Comparison of ENCODE assay signal across 20 mouse cellular contexts in genomic region chr13:98803699-98804098, GRCm38 (mm10). TPM values are rescaled to one million over a fixed set of nuclear protein-coding genes. Genes with fewer than 3 reads are reported as not detected.
DNase-seq lines count a peak whose midpoint lies in the region; ATAC-seq and TF ChIP-seq lines count a peak whose summit lies in the region.
"Had no signal": no experiment of that assay in that cellular context is flagged by ENCODE, and none has a peak within 500 bp of the region (broad histone marks: within the 10 kb centered on the region; RNA-seq: fewer than 3 reads in every experiment).

No protein-coding gene starts in this region.

- peak; percentile 53 for DNase-seq in lung, postnatal 0 days (ENCODE audit: low spot score)
- no peak for DNase-seq in lung, adult 2 months
- no peak for DNase-seq in gastrocnemius, postnatal 14 days
- no peak for DNase-seq in ovary, postnatal 36 days (ENCODE audit: low spot score)
- DNase-seq in adrenal gland, postnatal 14 days = no peak
- DNase-seq: adrenal gland, postnatal 25 days; cerebellum, adult 2 months; gastrocnemius, postnatal 25 days; heart, postnatal 10 days; liver, embryonic 13.5 days; lung, postnatal 14 days; retina, postnatal 1 day had no signal

- H3K36me3 ChIP-seq in lung, postnatal 0 days (ENCODE audit: insufficient read depth, low read length) = peaks cover 12% of the 10 kb centered on the region; the same call in 1 of the 2 replicates

- ATAC-seq in lung, postnatal 0 days = no peak
- peak; percentile 43 for ATAC-seq in activated CD4-positive, CD25-positive, alpha-beta regulatory T cell, adult 4 months
- peak; percentile 98 for ATAC-seq in megakaryocyte, adult 5-6 weeks (ENCODE audit: poor library complexity, severe bottlenecking)
- ATAC-seq: intestine, embryonic 15.5 days; midbrain, embryonic 15.5 days had no signal

- no peaks in the 10 kb centered on the region for H3K4me1 ChIP-seq in lung, postnatal 0 days (ENCODE audit: insufficient read depth, low read depth, low read length)
- peaks cover 6% of the 10 kb centered on the region for H3K4me1 ChIP-seq in lung, adult 2 months (ENCODE audit: control insufficient read depth, insufficient read depth, low read length)
- H3K4me1 ChIP-seq: forebrain, embryonic 12.5 days; hindbrain, embryonic 13.5 days; intestine, embryonic 15.5 days; limb, embryonic 10.5 days; midbrain, embryonic 15.5 days had no signal

- no peak overlapping the region for H3K4me2 ChIP-seq in lung, postnatal 0 days (replicated peaks; ENCODE audit: low read depth, low read length)
- H3K4me2 ChIP-seq: forebrain, embryonic 12.5 days; heart, embryonic 11.5 days; hindbrain, embryonic 13.5 days; intestine, embryonic 15.5 days; liver, embryonic 13.5 days; midbrain, embryonic 15.5 days had no signal

- WGBS in lung, postnatal 0 days = 54% methylated on average over 4 of the region's 4 CpGs
- WGBS in lung, adult 2 months = 45% methylated on average over 4 of the region's 4 CpGs

- H3K9ac ChIP-seq in lung, postnatal 0 days (replicated peaks; ENCODE audit: low read depth) = no peak overlapping the region
- H3K9ac ChIP-seq: forebrain, embryonic 12.5 days; hindbrain, embryonic 13.5 days; intestine, embryonic 15.5 days; liver, embryonic 13.5 days; midbrain, embryonic 15.5 days had no signal

- H3K9me3 ChIP-seq in lung, postnatal 0 days (ENCODE audit: low read length) = peaks cover 7% of the 10 kb centered on the region; the same call in 1 of the 2 replicates
- H3K9me3 ChIP-seq: forebrain, embryonic 12.5 days; intestine, embryonic 15.5 days; limb, embryonic 10.5 days; liver, embryonic 13.5 days had no signal

- TF ChIP-seq CTCF in lung, postnatal 0 days (IDR thresholded peaks at IDR 0.05) = no peak
- TF ChIP-seq CTCF in lung, adult 2 months (IDR thresholded peaks at IDR 0.05; ENCODE audit: insufficient read depth, low read length) = no peak

- H3K27ac ChIP-seq in lung, postnatal 0 days (ENCODE audit: low read length) = no peak overlapping the region
- H3K27ac ChIP-seq: forebrain, embryonic 12.5 days; hindbrain, embryonic 13.5 days; intestine, embryonic 15.5 days; limb, embryonic 10.5 days; midbrain, embryonic 15.5 days had no signal

- no peak overlapping the region for H3K4me3 ChIP-seq in lung, postnatal 0 days (ENCODE audit: low read depth, low read length)
- no peak overlapping the region for H3K4me3 ChIP-seq in lung, adult 2 months (replicated peaks; ENCODE audit: extremely low read depth, low read depth, low read length)
- H3K4me3 ChIP-seq: forebrain, embryonic 12.5 days; hindbrain, embryonic 13.5 days; intestine, embryonic 15.5 days; limb, embryonic 10.5 days; liver, embryonic 13.5 days; midbrain, embryonic 15.5 days had no signal

- intact Hi-C loops in gastrocnemius, postnatal 14 days (cut with DNase I; ENCODE audit: low total_unique reads) = no loop called here

- no peak for TF ChIP-seq POLR2A in lung, adult 2 months (IDR thresholded peaks at IDR 0.05; ENCODE audit: borderline replicate concordance, extremely low read depth, low read depth, low read length)

- H3K27me3 ChIP-seq in lung, postnatal 0 days (replicated peaks; ENCODE audit: insufficient read depth, low read length) = no peaks in the 10 kb centered on the region
- H3K27me3 ChIP-seq: forebrain, embryonic 12.5 days; hindbrain, embryonic 13.5 days; intestine, embryonic 15.5 days; liver, embryonic 13.5 days; midbrain, embryonic 15.5 days had no signal

- TF ChIP-seq EP300 in lung, postnatal 0 days (IDR thresholded peaks at IDR 0.05) = no peak

RNA-seq across cellular contexts. Expression of gene Fcho2, which starts 11.6 kb away (rescaled TPM):
- polyA plus RNA-seq in lung, postnatal 0 days (2015; fragmentation: Nextera tagmentation; extraction: Ambion mirVana) = 45.9 and 54.8 TPM in 2 replicates
- polyA plus RNA-seq in lung, adult 2 months (2012; rRNA removed) = 16.0 and 21.1 TPM in 2 replicates
- polyA plus RNA-seq in activated CD4-positive, CD25-positive, alpha-beta regulatory T cell, adult 4 months (2017; shearing (Covaris generic)) = 10 to 100 TPM; 42.3 to 47.9 TPM
- total RNA-seq in megakaryocyte, adult 5-6 weeks (2015) = 123 and 128 TPM in 2 replicates
- 47.5 and 78.3 TPM in 2 replicates for total RNA-seq in megakaryocyte, adult 5-6 weeks (2017)
- total RNA-seq in gastrocnemius, postnatal 14 days (2021) = 10 to 100 TPM; 22.2 to 24.4 TPM
- total RNA-seq in adrenal gland, postnatal 14 days (2021) = 47.5 and 55.1 TPM in 2 replicates
